Mouse (Mus musculus) liver (tissue): ENCODE data around the gene Olfr43.

Experiments
- DNase-seq: peaks from one replicate; pipeline ENCODE4 v3.0.0-alpha.2; 2020; ENCODE audit warnings: mixed read lengths

Gene Olfr43

DNA sequence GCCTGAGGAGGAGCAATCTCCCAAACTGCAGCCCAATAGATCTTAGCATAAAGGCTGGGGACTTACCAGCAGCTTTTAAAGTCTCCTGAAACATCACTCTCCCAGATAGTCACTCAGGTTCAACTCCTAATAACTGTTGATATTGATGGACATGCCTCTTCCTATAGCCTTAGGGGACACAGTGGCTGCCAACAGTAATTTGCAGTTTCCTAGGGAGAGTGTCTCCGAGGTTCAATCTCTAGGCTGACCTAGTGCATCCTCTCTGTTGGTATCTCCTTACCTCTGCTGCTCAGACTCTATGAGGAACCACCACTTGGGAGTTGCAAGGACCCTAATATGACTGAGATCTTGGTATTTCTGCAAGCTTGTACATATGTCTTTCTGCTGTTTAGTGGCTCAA is at the start of gene Olfr43:
TSS of gene Olfr43 (minus strand) at position 101 of the 400 bp plus-strand sequence.
- no peak for DNase-seq

GRCm38 (mm10) chr11:74259508-74259907 is 48.3 kb upstream of the Olfr43 start, which contains the start of gene Olfr406:
TSS of gene Olfr406 (plus strand) at chr11:74259808.
- DNase-seq = no peak

DNA sequence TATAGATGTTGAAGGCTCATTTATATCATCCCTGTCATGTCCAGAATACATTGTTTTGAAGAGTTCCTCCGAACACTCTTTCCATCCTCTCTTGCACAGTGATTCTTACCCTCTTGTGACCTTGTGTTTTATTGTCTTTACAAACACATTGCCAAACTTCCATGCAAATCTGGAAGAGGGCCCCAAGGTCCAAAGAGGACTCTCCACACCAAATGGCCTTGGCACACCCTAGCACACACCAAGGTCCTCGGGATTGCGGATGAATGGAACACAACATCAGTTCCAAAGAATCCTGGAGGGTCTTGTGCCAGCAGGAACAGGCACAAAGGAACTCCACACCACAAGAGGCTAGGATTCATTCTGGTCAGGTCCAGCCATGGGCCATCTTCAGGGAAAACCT is 30.0 kb upstream of the Olfr43 start:
- no peak for DNase-seq

DNA sequence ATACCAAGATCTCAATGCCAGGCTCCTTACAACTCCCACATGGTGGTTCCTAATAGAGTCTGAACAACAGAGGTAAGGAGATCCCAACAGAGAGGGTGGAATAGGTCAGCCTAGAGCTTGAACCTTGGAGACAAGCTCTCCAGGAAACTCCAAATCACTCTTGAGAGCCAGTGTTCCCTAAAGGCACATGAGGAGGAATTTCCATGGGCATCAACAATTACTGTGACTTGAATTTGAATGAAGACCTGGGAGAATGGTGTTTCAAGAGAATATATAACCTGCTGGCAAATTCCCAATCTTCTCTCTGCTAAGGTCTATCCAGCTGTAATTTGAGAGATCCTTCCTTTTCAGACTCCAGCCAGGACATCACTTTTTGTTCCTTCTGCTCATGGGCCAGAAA is 25.2 kb downstream of the Olfr43 start, which contains the start of gene Olfr403:
TSS of gene Olfr403 (plus strand) at position 301 of the 400 bp plus-strand sequence.
- no peak for DNase-seq

GRCm38 (mm10) chr11:74183745-74184144 is 27.4 kb downstream of the Olfr43 start:
- DNase-seq = no peak

- DNase-seq = no peak
Observed at GRCm38 (mm10) chr11:74183168-74183567, 28.0 kb downstream of the Olfr43 start.

DNA sequence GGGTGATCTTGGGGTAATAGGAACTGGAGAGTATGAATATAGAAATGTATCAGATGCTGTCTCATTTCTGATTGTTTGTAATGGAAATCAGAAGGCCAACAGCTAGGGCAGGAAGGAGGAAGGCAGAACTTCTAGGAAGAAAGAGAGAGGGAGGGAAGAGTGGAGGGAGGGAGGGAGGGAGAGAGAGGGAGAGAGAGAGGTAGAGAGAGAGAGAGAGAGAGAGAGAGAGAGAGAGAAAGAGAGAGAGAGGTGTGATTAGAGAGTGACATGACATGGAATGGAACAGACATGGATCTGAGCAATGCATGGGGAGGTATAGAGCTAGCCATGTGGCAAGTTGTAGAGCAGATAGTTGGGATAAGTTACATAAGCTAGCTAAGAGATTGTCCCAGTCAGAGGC is 42.4 kb downstream of the Olfr43 start:
- no peak for DNase-seq
